Mouse (Mus musculus) mesoderm, embryonic 11.5 days (tissue): Measurements from ENCODE around the gene Sde2.

Experiments
- DNase-seq: peaks from one replicate; pipeline ENCODE4 v3.0.0-alpha.2; 2012; ENCODE audit warnings: low read depth, low spot score

Sde2 gene

DNA sequence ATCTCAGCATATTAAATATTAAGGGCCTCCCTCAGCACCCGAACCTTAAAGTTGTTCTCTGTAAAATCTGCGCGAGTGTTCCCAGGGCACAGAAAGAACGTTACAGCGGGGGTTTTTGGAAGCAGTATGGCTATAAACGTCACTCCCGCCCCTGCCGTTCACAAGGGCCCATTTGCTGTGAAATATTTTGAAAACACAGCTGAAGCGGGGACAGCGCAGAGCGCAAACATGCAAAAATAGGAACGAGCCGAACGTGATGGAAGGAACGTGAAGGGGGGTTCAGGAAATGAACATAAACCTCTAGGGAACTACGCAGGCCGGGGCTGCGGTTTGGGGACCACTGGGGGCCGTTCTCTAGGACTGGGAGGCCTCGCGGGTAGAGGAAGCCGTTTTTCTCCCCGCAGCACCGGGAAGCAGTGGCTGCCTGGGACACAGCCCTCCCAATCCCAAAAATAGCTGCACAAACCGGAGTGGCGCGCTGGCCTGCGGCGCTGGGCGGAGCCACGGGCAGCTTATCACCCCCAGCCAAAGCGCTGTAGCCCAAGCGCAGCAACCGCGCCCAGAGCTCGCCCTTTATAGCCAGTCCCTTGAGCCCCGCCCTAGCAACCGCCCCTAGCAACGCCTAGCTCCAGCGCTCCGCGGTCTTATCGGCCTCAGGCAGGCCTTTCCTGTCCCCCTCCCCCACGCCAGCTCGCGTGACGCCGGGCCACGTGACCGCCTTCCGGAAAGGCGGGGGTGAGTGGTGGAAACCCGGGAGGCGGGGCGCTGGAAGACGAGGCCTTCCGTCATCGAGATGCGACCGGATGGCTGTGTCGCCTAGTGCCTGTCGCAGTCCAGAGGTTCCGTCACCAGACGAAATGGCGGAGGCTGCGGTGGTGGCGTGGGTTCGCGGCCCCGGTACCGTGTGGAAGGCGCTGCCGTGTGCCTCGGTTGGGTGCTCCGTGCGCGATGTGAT lies at the start of gene Sde2:
Gene Sde2, plus strand, starts transcription at position 812 of the 955 bp plus-strand sequence.
- peak; percentile 100 for DNase-seq

DNA sequence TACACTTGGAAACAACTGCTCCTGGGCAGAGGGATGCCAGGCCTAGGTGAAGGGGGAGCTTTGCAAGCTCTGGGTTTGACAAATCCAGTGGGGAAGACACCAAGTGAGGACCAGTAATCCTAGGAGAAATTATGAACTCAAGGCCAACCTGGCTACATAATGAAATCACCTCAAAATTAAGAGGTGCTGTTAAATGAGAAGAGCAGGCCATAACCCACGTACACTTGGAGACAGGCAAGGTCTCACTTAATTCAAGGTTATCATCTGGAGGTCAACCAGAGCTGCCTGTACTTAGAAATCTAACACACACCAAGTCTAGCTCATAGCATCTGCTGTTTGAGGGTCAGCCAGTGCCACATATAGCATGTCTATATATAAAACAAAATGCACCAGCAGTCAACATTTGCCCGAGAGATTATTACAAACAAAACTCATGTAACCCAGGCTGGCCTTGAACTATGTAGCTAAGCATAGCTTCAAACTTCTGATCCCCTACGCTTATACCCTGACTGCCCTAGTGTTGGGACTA lies 49.4 kb upstream of the Sde2 start:
- no peak for DNase-seq

DNA sequence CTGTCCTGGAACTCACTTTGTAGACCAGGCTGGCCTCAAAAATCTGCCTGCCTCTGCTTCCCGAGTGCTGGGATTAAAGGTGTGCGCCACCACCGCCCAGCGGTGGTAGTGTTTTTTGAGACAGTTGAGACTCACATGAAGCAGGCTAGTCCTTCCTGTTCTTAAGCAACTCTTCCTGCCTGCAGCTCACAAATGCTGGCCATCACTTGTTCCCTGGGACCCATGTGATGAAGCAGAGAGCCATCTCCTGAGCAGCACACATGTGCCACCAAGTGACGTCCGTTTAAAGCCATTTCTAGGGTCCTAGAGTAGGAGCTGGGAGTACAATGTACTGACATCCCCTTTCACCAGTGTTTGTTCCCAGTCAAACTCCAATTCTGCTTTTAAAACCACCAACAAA lies 47.0 kb upstream of the Sde2 start:
- DNase-seq, result no peak

DNA sequence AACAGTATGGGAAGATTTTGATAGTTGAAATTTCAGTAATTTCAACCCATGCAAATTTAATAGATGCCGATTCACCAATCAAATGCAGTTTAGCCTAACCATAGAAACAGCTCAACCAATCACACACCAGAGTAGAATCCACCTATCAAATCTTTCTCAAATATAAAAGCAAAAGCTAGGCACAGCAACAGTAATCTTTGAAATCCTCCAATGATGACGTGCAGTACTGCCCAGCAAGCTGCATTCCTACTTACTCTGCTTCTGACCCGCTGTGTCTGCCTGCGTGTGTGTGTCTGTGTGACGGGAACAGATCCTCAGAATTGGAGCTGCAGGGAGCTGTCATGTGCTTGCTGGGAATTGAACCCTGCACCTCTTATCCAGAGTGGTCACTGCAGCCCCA lies 42.1 kb upstream of the Sde2 start:
- no peak for DNase-seq

DNA sequence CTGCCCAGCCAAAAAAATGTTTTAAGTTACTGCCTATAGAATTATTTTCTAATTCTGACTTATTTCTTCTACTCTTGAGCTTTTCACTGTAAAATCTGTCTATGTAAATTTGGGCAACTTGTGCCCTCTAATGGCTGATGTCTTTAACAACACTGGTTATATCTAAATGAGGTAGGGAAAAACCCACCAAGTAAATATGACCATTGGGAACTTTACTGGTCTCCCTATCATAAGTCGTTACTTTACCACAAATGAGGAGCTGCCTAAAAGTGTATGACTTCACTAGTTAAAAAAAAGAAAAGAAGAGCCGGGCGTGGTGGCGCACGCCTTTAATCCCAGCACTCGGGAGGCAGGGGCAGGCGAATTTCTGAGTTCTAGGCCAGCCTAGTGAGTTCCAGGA lies 40.0 kb upstream of the Sde2 start:
- no peak for DNase-seq

DNA sequence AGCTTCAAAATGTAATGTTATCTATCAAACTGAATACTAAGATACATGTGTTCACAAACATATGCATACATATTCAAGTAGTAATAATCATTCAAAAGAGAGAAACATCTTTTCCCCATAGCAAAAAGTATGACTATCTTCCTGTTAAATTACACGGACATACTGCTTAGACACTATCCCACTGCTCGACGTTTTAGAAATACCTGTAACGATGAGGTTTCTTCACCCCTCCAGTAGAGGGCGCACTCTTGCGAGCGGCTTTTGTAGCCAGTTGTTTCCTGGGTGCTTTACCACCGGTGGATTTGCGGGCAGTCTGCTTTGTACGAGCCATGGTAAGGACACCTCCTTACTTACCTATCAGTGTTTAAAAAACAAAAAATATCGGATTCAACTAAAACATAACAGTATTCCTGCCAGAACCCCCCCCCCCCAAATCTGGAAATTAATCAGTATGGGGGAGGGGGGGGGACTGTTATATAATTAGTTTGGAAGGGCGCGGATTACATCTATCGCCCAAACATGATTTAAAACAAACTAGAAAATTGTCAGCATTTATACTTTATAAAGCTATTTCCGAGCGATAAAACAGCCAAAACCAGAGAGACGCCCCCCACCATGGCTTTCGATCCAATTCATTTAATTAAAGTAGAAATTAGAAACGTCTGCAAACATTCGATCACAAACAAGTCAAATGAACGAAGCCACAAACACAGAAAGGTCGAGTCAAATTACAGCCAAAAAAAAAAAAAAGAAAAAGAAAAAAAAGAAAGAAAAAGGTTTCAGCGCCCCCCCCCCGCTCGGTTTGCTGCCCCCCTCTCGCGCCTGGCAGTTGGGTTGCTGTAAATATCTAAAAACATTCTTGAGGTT lies 39.1 kb upstream of the Sde2 start:
- no peak for DNase-seq

DNA sequence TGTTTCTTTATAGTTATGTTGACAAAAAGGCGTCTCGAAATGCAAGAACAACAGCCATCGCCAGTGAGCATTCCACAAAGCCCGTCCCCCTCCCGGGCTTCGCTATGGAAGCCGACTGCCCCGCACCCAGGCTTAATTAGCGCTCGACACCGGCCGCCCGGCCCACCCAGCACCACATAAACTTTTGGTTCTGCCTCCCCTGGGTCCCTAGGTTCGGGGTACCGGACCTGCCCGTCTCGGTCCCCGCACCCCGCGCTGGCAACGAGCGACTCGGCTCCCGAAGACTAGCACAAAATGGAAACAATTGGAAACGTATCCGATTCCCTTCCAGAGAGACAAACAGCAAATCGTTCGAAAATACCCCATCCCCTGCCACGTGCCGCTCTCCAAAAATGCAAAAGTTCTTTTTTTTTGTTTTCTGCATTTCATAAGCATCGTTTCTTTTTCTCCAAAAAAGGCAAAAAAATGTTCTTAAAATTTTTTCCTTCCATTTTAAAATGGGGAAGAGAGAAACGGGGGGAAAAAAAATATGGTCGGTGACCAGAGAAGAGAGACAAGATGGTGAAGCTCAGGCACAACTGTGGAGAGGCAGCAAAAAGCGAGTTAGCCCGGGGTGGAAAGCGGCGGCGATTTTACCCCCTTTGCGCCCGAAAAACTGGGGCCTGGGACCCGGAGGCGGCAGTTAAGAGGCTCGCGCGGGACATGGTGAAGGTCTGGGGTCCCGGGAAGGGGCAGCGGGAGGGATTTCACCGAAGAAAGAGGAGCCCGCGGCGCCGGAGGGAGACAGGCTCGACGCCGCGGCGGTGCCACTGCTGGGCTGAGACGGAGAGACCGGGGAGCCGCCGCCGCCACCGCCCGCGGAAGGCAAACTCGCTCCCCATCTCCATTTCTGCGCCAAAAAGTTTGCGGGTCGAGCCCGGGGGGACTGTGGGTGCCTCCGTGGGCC lies 38.2 kb upstream of the Sde2 start:
- DNase-seq, result peak; percentile 66

DNA sequence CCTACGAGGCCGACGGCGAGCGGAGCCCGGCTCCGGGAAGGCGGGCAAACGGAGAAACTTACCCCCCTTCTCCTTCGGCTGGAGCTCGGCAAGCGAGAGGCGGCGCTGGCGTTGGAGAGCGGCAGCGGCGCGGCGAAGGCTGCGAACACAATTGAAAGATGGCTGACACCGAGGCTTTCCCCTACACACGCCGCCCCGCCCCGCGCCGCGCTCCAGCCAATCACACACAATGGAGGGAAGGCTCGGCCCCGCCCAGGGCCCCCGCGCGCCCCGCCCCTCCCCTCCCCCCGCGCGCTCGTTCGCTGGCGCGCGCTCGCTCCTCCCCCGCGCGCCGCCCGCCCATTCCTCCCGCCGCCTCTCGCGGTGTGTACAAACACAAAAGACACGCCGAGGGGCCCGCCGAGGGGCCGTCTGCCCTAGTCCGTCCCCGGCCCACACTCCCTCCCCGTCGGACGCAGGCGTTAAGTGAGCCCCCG lies 37.5 kb upstream of the Sde2 start:
- peak; percentile 92 for DNase-seq

DNA sequence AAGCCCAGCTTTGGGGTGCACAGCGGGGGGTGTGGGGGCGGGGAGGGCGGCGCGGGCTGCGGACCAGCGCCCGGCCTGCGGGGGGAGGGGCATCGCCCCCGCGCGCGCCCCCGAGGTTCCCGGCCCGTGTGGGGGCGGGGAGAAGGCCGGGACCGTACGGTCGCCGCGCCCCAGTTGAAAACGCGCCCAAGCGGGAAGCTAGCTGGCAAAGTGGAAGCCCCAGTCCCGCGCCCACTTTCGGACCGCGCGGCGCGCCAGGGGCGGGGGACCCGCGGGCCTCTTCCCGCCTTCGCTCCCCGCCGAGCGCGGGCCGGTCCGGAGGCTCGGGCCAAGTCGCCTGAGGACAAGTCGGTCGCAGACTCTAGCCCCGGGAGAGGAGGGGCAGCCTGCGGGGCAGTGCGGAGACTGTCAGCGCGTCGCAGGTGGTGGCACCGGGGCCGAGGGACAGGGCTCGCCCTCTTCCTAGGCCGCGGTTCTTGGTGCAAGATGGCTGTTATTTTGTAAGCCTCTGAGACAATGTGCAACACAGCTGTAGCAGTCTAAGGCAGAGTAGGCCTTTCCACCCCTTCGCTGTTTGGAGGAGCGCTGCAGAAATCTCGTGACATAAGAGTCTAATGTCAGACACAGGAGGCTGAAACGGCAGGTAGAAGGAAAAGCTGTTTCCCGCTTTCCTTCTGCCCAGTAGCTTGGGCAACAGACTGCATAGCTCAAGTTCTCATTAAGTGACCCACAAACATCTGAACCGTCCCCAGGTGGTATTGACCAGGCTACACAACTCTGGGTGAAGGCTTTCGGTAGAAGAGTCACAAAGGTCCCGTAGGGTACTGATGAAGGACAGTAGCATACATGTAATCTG lies 36.8 kb upstream of the Sde2 start, which contains the start of gene H3f3a:
Gene H3f3a, minus strand, starts transcription at position 59 of the 856 bp plus-strand sequence.
- no peak for DNase-seq

DNA sequence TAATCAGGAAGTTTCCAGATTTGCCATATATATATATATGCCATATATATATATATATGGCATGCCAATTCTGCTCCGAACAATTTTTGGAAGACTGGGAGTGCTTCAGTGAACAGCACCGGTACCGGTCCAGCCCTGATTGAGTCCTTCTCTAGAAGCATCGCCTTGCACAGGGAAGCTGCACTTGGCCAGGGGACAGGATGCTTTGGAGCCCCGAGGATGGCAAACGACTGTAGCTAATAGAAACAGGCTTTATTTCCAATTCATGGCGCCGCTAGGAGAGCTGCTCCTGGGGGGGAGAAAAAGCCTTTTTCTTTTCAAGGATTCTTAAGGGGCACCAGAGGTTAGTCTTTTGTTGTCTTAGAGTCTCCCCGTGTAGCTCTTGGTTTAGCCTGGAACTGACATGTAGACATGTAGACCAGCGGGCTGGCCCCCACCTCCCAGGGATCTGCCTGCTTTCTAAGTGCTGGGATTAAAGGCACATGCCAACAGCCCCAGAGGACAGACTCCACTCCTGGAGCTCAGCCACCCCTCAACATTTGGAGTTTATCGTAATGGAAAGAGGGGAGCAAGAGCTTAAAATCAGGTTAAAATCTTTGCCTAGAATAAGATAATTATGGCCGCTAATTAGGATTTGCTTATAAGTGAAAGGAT lies 35.4 kb upstream of the Sde2 start:
- DNase-seq, result no peak

DNA sequence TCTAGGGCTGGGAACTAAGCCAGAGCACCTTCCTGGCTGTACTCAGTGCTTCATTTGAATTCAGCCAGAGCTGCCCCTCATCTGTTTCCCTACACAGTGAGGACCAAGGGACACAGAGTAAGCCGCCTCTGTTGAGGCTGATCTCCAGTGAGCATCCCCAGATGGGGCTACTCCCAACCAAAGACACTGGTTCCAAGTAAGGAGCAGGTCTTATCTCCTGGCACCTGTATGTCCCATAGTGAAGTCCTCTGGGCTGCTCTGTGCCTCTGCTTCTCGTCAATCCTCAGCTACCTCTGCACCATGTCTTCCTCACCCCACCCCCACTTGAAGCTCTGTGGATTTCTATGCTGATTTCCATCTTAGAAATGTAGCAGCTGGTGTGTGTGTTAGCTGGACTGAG lies 32.9 kb upstream of the Sde2 start:
- no peak for DNase-seq

DNA sequence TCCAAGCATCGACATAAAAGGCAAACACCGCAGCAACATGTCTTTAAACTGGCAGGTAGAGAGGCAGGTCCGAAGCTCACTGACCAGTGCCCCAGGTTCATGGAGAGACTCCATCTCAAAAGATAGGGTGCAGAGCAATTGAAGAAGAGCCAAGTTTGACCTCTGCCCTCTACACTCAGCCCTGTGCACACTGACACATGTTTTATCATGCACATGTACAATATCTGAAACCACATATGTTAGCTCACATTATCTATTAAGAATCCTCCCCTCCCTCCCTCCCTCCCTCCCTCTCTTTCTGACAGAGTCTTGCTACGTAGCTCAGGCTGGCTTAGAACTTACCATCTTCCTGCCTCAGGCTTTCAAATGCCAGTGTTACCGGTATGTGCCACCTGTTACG lies 29.8 kb upstream of the Sde2 start:
- no peak for DNase-seq

DNA sequence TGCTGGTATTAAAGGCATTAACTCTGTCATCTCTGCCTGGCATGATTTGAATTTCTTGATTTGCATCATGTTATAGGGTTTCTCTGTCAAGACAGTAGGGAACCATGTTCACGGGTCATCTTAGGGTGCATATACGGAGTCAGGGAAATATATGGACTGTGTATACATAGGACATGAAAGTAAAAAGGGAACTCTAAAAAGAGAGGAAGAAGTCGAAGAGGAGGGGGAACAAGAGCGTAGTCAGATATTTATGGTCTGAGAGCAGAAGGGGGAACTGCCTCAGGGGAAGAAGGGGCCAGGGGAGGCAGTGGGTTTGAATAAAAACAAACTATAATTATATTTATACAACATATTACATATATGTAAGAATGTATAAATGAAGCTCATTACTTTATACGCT lies 28.7 kb upstream of the Sde2 start:
- DNase-seq, result no peak

DNA sequence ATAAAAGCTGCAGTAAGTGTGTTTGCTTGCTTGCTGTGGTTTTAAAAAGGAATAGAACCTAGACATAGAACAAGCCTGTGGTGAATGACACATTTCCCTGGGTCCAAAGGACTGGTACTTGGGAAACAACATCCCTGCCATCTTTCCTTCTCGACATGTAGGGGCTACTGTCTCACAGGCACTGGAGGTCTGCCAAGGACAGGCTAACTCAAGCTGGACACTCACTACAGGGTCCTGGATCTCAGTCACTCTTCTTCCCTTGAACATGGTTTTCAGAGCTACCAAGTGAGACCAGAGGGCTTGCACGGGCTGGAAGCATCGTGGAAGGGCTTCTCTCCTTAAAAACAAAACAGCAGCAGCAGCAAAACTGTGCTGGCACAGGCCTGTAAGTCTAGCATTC lies 27.2 kb upstream of the Sde2 start:
- no peak for DNase-seq

DNA sequence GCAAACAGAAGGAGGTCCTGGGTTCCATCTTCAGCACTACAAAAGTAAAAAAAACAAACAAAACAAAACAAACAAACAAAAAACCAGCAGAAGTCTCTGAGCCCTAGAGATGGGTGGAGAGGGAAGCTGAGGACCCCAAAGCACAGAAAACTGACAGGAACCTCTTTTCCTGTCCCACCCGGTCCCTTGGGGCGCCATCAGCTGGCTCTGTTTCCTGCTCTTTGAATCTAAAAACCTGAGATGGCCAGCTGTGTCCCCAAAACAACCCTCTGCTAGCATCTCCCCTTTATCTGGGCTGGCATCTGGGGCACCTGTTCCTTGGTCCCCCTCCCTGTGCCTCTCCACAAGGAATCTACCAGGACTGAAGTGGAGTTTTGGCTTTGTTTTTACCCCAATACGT lies 26.2 kb upstream of the Sde2 start:
- DNase-seq, result no peak

DNA sequence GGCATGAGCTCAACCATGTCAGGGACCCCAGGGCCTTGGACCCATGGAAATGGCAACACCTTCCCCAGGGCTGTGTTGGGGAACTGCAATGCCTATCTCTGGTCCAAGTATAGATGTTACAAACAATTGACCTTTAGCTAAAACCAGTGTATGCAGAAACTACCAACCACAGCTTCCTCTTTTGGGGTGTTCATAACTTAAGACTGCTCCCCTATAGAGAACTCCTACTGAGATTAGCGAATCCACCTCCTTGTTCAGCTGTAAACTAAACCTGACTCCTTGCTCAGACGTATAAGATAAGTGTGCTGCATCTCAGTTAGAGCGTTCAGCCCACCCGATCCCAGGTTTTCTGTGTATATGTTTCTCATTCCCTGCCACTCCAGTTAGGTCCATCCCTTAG lies 24.3 kb upstream of the Sde2 start:
- DNase-seq, result no peak

DNA sequence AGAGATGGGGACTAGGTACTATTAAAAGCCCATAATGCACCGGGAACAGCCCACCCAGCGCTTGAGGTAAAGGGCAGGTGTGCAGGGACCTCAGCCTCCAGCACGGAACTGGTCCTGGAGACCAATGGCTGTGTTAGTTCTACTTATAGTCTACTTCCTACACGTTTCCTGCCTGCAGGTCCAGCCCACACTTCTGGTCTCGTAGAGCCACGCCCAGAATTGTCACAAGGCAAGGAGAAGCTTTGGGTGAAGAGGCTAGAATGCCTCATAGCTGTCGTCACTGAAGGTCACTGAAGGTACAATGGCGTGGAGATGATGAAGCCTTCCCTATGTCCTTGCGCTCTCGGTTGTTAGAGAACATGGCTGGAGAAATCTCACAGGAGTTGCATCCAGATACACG lies 21.2 kb upstream of the Sde2 start:
- DNase-seq, result no peak

DNA sequence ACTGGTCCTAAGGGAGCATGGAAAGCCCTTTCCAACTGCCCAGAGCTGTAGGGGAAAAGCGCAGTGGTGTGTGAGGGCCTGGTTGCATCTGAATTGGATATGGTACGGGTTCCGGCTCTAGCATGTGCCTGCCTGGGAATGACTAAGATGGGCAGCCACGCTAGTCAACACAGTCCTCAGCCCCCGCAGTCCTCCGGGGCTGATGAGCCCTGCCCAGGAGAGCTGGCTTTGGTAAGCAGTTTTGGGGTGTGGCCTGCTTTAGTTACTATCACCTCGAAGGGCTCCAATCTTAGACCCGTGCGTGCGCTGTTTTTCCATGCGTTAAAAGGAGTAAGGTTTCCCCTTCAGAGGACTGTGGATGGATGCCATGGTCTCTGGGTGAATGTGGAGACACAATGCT lies 20.8 kb upstream of the Sde2 start:
- DNase-seq, result no peak

DNA sequence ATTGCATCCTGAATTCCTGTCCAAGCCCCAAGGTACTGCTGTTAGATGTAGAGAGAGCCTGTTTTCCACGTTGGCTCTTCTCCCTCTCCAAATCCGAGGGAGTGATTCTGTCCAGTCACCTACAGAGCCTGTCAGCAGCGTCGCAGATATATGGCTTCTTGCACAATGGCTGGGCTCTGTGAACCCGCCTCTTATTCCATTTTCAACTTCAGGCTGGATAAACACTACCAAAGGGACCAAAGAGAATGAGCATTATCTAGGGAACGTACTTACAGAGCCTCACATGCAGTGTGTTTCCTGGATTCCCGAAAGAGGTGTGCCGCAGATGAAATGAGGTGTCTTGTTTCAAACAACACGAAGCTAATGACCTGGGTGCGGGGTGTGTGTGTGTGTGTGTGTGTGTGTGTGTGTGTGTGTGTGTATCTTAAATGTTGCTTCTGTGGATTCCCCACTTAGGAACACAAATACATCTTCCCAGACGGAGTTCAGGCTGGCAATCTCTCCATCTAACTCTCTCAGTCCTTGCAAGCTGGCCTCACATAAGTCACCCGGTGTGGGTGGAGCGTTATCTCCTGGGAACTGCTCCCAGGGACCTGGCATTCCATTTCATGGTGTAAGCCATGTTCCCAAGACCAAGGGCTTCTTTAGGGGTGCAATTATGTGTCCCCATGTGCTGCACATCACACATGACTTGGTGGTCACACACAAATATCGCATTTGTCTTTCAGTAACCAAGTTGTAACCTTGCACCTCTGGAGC lies 20.2 kb upstream of the Sde2 start:
- no peak for DNase-seq
